In genomic region chr5:134918071-134918832, GRCm38 (mm10) we compare ENCODE assay signal across 9 mouse cellular contexts. TPM values are rescaled to one million over a fixed set of nuclear protein-coding genes. Genes with fewer than 3 reads are reported as not detected.
DNase-seq lines count a peak whose midpoint lies in the region; TF ChIP-seq lines count a peak whose summit lies in the region.
"Had no signal": no experiment of that assay in that cellular context is flagged by ENCODE, and none has a peak within 500 bp of the region (broad histone marks: within the 10 kb centered on the region; RNA-seq: fewer than 3 reads in every experiment).

No protein-coding gene starts in this region.

- in situ Hi-C loops in CH12.LX (cut with MboI; ENCODE audit: low pct_ligation_motif_present, low pct_unique_long_range_greater_than_20kb, low sequenced_read_pairs): loop anchor here (5.0 to 25.0 kb wide), 3 partner anchors 44 to 194 kb away; partner anchors contain the start of gene Eln

- peak; percentile 40 for TF ChIP-seq RAD21 in CH12.LX (IDR thresholded peaks at IDR 0.05; ENCODE audit: low read depth, low read length)

- no peaks in the 10 kb centered on the region for H3K4me1 ChIP-seq in CH12.LX (ENCODE audit: control insufficient read depth in 1 of 2, insufficient read depth in 2 of 2)
- H3K4me1 ChIP-seq in bone marrow macrophage, adult 2 months (ENCODE audit: control insufficient read depth, insufficient read depth, low read length): no peaks in the 10 kb centered on the region

- peak; percentile 68 to 82 for TF ChIP-seq CTCF in CH12.LX (conservative IDR thresholded peaks at IDR 0.05 in 1 of 2, IDR thresholded peaks at IDR 0.05 in 1 of 2; ENCODE audit: low read depth in 2 of 2, low read length in 2 of 2)
- peak; percentile 92 for TF ChIP-seq CTCF in bone marrow macrophage, adult 2 months (IDR thresholded peaks at IDR 0.05; ENCODE audit: low read depth, low read length)

- H3K9me3 ChIP-seq in CH12.LX (replicated peaks; ENCODE audit: low read length): peaks cover 10% of the 10 kb centered on the region

- no peak overlapping the region for H3K27ac ChIP-seq in CH12.LX (ENCODE audit: insufficient read depth, low read depth)
- H3K27ac ChIP-seq in bone marrow macrophage, adult 2 months (ENCODE audit: insufficient read depth, low read depth, low read length): no peak overlapping the region
- H3K27ac ChIP-seq: macrophage had no signal

- H3K4me3 ChIP-seq in CH12.LX (replicated peaks in 1 of 3; ENCODE audit: low read depth in 2 of 3, low read length in 2 of 3, poor library complexity in 1 of 3): no peak overlapping the region
- H3K4me3 ChIP-seq in bone marrow macrophage, adult 2 months (ENCODE audit: insufficient read depth, low read length): no peak overlapping the region

- H3K4me2 ChIP-seq in CH12.LX (ENCODE audit: insufficient read depth, low read depth, poor library complexity, severe bottlenecking): no peak overlapping the region

- no peak overlapping the region for H3K9ac ChIP-seq in CH12.LX (ENCODE audit: insufficient read depth, low read depth)

- H3K27me3 ChIP-seq in CH12.LX (replicated peaks): peaks cover 73% of the 10 kb centered on the region

- dilution Hi-C loops in CH12.LX (cut with MboI; ENCODE audit: extremely low pct_ligation_motif_present, extremely low pct_unique_long_range_greater_than_20kb, low sequenced_read_pairs): no loop called here

- TF ChIP-seq POLR2A in CH12.LX (IDR thresholded peaks at IDR 0.05; ENCODE audit: low read depth, low read length): no peak
- no peak for TF ChIP-seq POLR2A in bone marrow macrophage, adult 2 months (IDR thresholded peaks at IDR 0.05; ENCODE audit: borderline replicate concordance, low read depth, low read length)

- TF ChIP-seq EP300 in CH12.LX (IDR thresholded peaks at IDR 0.05; ENCODE audit: low read length): no peak

- DNase-seq in gastrocnemius, adult 18-20 months (ENCODE audit: low spot score): peak; percentile 52
- DNase-seq in gastrocnemius, postnatal 25 days: no peak
- peak; percentile 82 for DNase-seq in CH12.LX (ENCODE audit: extremely low read depth)
- DNase-seq in gastrocnemius, adult 8-10 months (ENCODE audit: low spot score in 2 of 2): peak; percentile 17 to 33
- DNase-seq in layer of hippocampus, adult 9-11 months: peak; percentile 14
- DNase-seq in lung, postnatal 4 days: peak; percentile 73 to 80
- peak; percentile 76 for DNase-seq in thymus, postnatal 0 days (ENCODE audit: low spot score)

- H3K36me3 ChIP-seq in CH12.LX (replicated peaks in 1 of 2; ENCODE audit: control insufficient read depth in 1 of 2, insufficient read depth in 1 of 2, low read length in 1 of 2): no peaks in the 10 kb centered on the region

- no peaks in the 10 kb centered on the region for H3K79me2 ChIP-seq in CH12.LX (replicated peaks; ENCODE audit: control insufficient read depth, extremely low read depth, insufficient read depth, poor library complexity, severe bottlenecking)

TF ChIP-seq in CH12.LX, 34 proteins besides CTCF, POLR2A, EP300 and RAD21:
- TF ChIP-seq SMC3 (IDR thresholded peaks at IDR 0.05; ENCODE audit: low read depth, low read length) (peak; percentile 73), UBTF (IDR thresholded peaks at IDR 0.05; ENCODE audit: low read depth, low read length) (no peak), NRF1 (IDR thresholded peaks at IDR 0.05; ENCODE audit: low read depth, low read length) (peak; percentile 72)

RNA-seq across cellular contexts. Expression of gene Cldn13, which starts 2.9 kb away (rescaled TPM):
- total RNA-seq in gastrocnemius, adult 18-20 months (2021): not detected
- total RNA-seq in gastrocnemius, postnatal 25 days (2021): not detected
- total RNA-seq in CH12.LX (2012; rRNA removed): not detected in 2 replicates
- not detected in 2 replicates for total RNA-seq in CH12.LX (2014; rRNA removed)
- not detected in 2 replicates for polyA plus RNA-seq in CH12.LX (2012; ENCODE audit: insufficient read length, low read depth)
- polyA plus RNA-seq in bone marrow macrophage, adult 2 months (2012; ENCODE audit: insufficient read depth, insufficient read length, missing spikeins): not detected in 2 replicates
- total RNA-seq in gastrocnemius, adult 8-10 months (2022): not detected
- 4.1 and 5.0 TPM in 2 replicates for polyA plus RNA-seq in thymus, postnatal 0 days (2015; fragmentation: Nextera tagmentation; extraction: Ambion mirVana)
- polyA plus RNA-seq: macrophage had no signal

RNA-seq across cellular contexts. Expression of gene Tmem270, which starts 11.7 kb away (rescaled TPM):
- total RNA-seq in gastrocnemius, adult 18-20 months (2021): not detected
- not detected for total RNA-seq in gastrocnemius, postnatal 25 days (2021)
- total RNA-seq in CH12.LX (2012; rRNA removed) (not detected in 2 replicates), CH12.LX (2014; rRNA removed) (not detected in 2 replicates)
- polyA plus RNA-seq in CH12.LX (2012; ENCODE audit: insufficient read length, low read depth): not detected in 2 replicates
- polyA plus RNA-seq in bone marrow macrophage, adult 2 months (2012; ENCODE audit: insufficient read depth, insufficient read length, missing spikeins): not detected in 2 replicates
- not detected for total RNA-seq in gastrocnemius, adult 8-10 months (2022)
- polyA plus RNA-seq in thymus, postnatal 0 days (2015; fragmentation: Nextera tagmentation; extraction: Ambion mirVana): not detected in 2 replicates
- polyA plus RNA-seq: macrophage had no signal

RNA-seq across cellular contexts. Expression of gene Mettl27, which starts 13.9 kb away (rescaled TPM):
- 1 to 10 TPM; 4.2 to 5.6 TPM for total RNA-seq in gastrocnemius, adult 18-20 months (2021)
- total RNA-seq in gastrocnemius, postnatal 25 days (2021): 1 to 10 TPM; 4.0 to 5.2 TPM
- total RNA-seq in CH12.LX (2012; rRNA removed) (1.7 and 1.9 TPM in 2 replicates), CH12.LX (2014; rRNA removed) (0.93 and 1.3 TPM in 2 replicates)
- 0.30 and 0.73 TPM in 2 replicates for polyA plus RNA-seq in CH12.LX (2012; ENCODE audit: insufficient read length, low read depth)
- 7.0 and 8.4 TPM in 2 replicates for polyA plus RNA-seq in bone marrow macrophage, adult 2 months (2012; ENCODE audit: insufficient read depth, insufficient read length, missing spikeins)
- 1 to 10 TPM; 3.8 to 6.1 (median 4.4) TPM for total RNA-seq in gastrocnemius, adult 8-10 months (2022)
- polyA plus RNA-seq in thymus, postnatal 0 days (2015; fragmentation: Nextera tagmentation; extraction: Ambion mirVana): 19.9 and 29.5 TPM in 2 replicates

RNA-seq across cellular contexts. Expression of gene Cldn4, which starts 28.5 kb away (rescaled TPM):
- total RNA-seq in gastrocnemius, adult 18-20 months (2021): not detected
- not detected for total RNA-seq in gastrocnemius, postnatal 25 days (2021)
- 0.08 TPM in 1 of 2 replicates, not detected in the other for total RNA-seq in CH12.LX (2012; rRNA removed)
- 0.16 and 0.51 TPM in 2 replicates for total RNA-seq in CH12.LX (2014; rRNA removed)
- 0.17 and 0.31 TPM in 2 replicates for polyA plus RNA-seq in CH12.LX (2012; ENCODE audit: insufficient read length, low read depth)
- not detected in 2 replicates for polyA plus RNA-seq in bone marrow macrophage, adult 2 months (2012; ENCODE audit: insufficient read depth, insufficient read length, missing spikeins)
- total RNA-seq in gastrocnemius, adult 8-10 months (2022): not detected
- 32.6 and 35.4 TPM in 2 replicates for polyA plus RNA-seq in thymus, postnatal 0 days (2015; fragmentation: Nextera tagmentation; extraction: Ambion mirVana)
- polyA plus RNA-seq: macrophage had no signal
